Mouse (Mus musculus) ovary, postnatal 10 days (tissue): ENCODE results near the gene Brd1.
"Not testable (repeated sequence)": the region's sequence is repeated elsewhere in the genome, so short reads cannot be mapped to it uniquely, and the experiment has no call there.

Source experiments
- DNase-seq: peaks from one replicate; pipeline ENCODE4 v3.0.0; 2022; ENCODE audit warnings: low spot score

The Brd1 gene

DNA sequence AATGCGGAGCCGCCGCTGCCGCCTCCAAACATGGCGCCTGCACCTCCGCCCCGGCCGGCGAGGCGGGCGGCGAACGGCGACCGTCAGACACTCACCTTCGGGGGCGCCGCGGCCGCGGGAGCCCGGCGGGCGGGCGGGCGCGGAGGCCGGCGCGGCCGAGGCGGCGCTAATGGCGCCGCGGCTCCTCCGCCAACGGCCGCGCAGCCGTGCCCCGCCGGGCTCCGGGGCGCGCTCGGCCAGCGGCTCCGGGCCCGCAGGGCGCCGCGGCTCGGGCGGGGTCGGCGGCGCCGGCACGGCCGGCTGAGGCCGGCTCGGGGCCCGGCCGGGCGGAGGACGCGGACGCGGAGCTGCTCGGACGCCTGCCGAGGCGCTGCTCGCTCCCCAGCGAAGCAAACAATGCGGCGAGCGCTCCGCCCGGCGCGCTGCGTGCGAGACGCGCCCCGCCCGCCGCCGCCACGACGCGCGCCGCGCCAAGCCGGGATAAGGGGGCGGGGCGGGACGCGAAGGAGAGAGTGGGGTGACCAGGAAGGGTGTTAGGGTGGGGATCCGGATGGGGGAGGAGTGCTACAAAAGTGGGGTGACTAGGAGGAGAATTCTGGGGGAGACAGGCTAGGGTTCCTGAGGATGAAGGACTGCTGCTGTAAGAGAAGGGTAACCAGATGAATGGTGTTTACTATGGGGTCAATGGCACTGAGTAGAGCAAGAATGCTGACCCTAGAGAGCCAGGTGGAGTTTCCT, at the start of gene Brd1:
Gene Brd1 (minus strand): TSS at position 400 of the 738 bp plus-strand sequence.
- peak; percentile 57 for DNase-seq

- DNase-seq = not testable (repeated sequence)
Measured at GRCm38 (mm10) chr15:88774630-88775029, 40.6 kb upstream of the Brd1 start.

DNA sequence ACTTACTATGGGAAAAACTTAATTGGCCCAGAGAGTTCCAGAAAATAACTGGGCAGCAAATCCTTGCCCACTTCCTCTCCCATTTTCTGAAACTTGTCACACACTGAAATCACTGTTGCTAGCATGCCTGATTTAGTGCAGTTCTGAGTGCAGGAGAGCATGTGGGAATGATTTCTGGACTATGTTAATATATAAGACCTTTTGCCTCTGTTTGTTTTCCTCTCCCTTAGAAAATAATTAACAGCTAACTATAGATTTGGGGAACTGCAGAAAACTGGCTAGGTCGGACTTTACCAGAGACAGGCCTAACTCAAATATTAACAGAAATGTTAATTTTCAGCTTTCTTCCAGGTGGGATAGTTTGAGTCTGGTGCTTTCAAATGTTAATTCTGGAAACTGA, 34.5 kb upstream of the Brd1 start:
- no peak for DNase-seq

GRCm38 (mm10) chr15:88766139-88766538, 32.1 kb upstream of the Brd1 start:
- not testable (repeated sequence) for DNase-seq

GRCm38 (mm10) chr15:88761551-88761950, 27.5 kb upstream of the Brd1 start:
- no peak for DNase-seq

GRCm38 (mm10) chr15:88758061-88758460, 24.0 kb upstream of the Brd1 start:
- no peak for DNase-seq

GRCm38 (mm10) chr15:88755761-88756160, 21.7 kb upstream of the Brd1 start:
- no peak for DNase-seq

GRCm38 (mm10) chr15:88754896-88755295, 20.9 kb upstream of the Brd1 start:
- DNase-seq = no peak

DNA sequence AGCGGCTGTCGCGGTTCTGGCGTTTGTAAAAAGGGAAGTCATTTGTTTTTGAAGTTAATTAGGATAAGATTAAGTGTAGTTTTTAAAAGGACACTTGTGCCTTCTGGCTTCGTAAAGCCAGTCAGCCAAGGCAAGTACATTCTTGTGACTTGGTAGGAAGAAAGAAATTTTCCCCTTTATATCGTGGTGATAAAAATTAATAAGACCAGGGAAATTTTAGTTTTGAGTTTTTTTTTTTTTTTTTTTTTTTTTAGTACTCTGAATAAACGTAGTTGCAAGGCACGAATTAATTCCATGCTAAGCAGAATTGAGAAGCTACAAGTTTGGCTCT, 18.3 kb upstream of the Brd1 start:
- no peak for DNase-seq

DNA sequence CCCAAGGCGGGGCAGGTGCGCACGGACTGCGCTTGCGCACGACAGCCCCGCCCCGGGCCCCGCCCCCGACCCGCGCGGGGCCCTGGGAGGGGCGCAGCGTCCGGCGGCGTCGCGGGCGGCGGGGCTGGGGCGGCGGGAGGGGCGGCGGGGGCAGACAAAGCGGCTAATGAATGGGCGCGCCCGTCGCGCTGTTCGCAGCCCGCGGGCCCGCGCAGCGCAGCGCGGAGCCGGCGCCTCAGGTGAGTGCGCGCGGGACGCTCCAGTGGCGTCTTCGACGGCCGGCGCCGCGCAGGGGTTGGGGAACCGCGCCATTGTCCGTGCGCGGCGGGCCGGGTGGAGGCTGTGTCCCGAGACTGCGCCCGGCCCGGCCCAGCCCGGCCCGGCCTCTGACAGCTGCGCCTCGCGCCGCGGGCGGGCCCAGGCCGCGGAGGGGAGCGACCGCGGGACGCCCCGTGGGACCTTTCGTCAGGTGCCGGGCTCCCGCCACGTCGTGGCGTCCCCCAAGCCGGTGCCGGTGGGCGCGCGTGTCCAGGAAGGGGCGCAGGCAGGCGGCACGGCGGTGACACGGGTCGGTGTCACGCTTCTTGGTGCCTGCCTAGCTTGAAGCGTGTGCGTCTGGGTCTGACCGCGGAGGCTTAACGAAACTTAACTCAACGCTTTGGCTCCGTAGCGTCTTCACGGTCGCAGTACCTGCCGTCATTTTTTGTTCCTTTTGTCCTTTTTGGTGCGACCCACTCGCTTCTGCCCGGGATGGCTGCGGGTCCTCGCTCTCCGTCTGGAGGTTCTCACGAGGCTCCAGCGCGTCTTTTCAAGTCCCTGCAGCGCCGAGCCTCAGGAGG, 17.8 kb upstream of the Brd1 start, which contains the start of gene Zbed4:
Gene Zbed4 (plus strand): TSS at position 97 of the 839 bp plus-strand sequence.
- peak; percentile 23 for DNase-seq

DNA sequence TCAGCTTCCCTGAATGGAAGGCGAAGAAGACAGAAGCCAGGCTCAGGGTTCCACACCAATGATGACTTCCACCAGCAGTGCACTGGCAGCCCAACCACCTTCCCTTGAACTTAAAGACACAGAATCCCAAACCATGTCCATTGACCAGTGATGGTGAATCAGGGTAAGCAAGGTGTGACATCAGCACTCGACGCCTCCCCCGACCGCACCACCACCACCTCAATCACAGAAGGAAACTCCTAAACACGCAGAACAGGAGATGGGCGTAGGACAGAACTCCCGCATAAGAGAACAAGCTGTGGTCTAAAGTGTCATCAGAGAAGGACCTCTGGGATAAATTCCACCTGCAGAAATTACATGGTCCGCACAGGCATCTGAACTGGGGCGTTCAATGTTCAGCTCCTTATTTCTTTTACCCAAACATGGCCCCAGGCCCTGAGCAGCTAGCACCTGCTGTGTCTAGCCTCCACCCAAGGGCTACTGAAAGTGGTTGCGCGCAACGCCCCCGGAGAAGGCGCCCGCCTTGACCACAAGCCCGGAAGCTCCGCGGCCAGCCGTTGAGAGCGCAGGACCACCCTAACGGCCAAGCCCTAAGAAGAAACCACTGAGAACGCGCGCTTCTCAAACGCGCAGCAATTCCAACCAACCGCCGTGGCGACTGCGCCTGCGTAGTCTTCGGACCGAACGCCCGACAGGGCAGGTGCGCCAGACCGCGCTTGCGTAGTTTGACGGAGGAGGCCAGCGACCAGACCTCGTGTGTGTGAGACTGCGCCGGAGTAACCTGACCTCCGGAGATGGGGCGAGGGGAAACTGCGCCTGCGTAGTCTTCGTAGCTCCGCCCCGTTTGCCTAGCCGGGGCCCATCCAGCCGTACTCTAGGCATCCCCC, 16.9 kb upstream of the Brd1 start:
- peak; percentile 92 for DNase-seq

DNA sequence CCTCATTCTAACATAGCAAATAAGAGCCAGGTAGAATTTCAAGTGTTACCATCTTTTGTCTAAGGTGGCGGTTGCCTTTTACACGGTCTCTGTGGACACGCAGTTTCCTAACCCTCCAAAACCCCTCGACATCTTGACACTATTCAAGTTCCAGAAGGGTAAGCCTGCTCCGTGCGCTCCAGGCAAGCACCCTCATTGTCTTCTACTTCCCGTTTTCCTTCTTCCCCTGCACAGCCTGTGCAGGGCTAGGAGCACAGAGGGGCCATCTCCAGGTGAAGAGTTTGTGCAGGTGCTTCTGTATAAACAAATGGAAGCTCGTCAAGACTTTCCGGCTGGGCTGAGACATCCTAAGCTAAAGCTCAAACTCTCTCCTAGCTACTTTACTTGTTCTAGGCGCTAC, 16.0 kb upstream of the Brd1 start:
- DNase-seq = no peak

DNA sequence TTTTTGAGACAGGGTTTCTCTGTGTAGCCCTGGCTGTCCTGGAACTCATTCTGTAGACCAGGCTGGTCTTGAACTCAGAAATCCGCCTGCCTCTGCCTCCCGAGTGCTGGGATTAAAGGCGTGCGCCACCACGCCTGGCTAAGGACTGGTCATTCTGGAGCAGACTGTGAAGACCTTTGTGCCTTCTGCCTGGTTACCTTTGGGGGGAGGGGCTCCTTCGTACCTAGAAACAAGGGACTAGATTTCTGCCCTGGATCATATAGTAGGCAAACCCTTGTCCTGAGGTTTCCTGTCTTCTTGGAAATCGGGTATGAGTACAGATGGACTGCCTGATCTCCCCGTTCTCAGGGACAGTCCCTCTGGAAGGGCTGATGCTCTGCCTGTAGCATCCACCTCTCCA, 15.6 kb upstream of the Brd1 start:
- not testable (repeated sequence) for DNase-seq

DNA sequence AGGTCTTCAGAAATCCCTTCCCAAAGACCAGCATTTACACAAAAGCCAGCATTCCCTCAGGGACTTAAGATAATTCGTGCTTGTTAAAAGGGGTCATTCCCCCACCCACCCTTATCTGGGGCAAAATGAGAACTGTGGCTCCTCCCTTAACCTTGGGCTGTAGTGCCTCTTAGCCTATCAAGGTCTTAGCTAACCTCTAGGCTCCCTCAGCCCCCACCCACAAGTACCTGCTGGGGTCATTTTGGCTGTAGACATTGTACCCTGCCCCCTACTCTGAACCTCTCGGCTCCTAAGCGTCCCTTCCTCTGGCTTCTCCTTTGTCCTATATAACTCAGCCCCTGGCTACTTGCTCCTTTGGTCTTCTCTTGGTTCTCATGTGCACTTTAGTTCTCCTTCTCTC, 11.9 kb upstream of the Brd1 start:
- DNase-seq = no peak

GRCm38 (mm10) chr15:88745347-88745746, 11.3 kb upstream of the Brd1 start:
- no peak for DNase-seq

GRCm38 (mm10) chr15:88743371-88743770, 9.3 kb upstream of the Brd1 start:
- not testable (repeated sequence) for DNase-seq

DNA sequence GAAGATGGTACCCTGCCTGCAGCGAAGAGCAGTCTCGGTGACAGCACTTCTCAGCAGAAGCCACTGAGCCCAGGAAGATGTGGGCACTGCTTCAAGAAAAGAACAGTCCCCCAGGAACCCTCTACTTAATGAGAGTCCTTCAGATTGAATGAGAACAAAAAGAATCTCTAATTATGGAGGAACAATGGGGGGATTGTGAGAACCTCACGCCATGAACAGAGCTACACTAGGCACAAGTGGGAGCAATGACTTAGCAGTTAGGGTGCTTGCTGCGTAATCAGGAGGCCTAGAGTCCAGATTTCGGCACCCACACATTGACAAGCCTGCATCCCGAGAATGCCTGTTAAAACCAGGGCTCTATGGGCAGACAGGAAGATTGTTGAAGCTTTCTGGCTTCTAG, 7.3 kb upstream of the Brd1 start:
- DNase-seq = no peak

GRCm38 (mm10) chr15:88738466-88738865, 4.4 kb upstream of the Brd1 start:
- DNase-seq = no peak

DNA sequence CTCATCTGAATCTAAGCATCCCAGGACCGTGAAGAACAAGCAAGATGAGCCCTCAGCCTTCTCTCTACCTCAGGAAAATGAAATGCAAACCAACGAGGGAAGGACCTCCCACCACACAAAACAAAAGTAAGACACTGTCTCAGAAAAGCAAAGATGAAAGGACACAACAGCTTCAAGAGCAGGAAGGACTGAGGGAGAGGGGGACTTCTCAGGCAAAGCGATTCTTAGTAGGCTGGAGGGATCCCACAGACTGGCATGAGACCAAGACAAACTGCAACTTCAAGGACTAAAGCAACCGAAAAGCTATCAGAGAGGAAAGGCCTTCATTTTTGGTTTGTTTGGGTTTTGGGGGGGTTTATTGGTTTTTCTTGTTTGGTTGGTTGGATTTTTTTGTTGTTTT, 2.1 kb upstream of the Brd1 start:
- DNase-seq = no peak

DNA sequence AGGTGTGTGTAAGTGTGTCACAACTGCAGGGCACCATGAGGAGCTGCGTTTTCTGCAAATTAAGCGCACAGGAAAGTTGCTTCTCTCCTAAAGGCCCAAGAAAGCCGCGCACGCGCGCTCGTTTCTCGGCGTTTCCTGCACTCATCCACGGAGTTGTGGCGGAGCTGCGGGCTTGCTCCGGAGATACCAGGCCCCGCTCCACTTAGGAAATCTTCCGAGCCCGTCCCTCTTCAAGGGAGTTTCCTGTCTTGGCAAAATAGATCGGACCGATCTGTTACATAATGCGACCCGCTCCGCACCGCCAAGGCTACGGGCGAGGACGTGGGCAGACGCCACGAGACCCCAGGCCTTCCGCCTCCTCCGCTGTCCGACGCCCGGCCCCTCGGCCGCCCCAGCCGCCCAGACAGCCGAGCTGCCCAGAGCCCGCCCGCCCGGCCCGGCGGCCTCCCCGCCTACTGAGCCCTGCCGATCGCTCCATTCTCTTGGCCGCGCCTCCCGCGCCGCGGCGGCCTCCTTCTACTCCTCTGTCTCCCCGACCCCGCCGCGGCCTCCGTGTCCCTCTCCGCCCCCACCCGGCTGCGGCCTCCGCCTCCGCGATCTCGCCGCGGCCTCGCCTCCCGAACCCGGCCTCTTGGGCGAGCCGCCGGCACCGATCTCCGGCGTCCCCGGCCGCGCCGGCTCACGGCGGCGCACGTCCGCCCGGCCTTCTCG, 837 bp downstream of the Brd1 start:
- DNase-seq = peak; percentile 41

DNA sequence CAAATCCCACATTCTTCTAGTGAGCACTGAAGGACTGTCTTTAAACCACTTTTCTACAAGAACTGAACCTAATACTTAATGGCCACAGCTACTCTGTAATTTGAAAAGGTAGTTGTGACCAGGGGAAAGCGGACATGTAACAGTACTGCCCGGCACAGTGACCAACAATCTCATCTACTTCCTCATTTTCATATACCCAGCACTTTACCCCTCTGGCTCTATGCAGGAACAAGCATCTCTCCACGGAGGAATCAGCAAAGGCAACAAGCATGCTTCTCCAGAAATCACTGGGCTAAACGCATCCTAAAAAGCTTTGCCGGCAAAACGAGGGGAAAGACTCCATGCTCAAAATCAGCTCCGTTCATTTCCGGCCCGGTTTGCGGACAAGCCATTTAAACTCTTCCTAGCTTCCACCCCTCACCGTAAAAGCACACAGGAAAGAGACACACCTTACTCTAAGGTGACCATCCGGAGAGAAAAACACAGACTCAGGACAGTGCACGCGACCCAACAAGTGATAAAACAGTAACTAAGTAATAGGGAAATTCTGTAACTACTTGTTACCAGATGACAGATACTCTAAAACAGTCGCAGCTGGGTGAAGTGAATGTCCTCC, 1.5 kb downstream of the Brd1 start:
- DNase-seq = no peak
